Mouse (Mus musculus) c-Kit-positive CD71-negative TER-119-negative erythroid progenitor cells, embryonic 14.5 days (primary cell): ENCODE results near the gene C1qtnf6.
A peak's percentile ranks its signal among the peaks of the same experiment; 100 is the strongest.

ENCODE experiments used
- DNase-seq: peaks from one replicate; pipeline ENCODE4 v3.0.0-alpha.2; 2013; ENCODE audit warnings: low read depth

Gene C1qtnf6

GRCm38 (mm10) chr15:78514393-78515146 lies 16.6 kb downstream of the C1qtnf6 start:
- peak; percentile 64 for DNase-seq

- no peak for DNase-seq
Observed at GRCm38 (mm10) chr15:78513019-78513418, 18.2 kb downstream of the C1qtnf6 start.

- DNase-seq, result no peak
Observed at GRCm38 (mm10) chr15:78511951-78512350, 19.3 kb downstream of the C1qtnf6 start.

- DNase-seq, result no peak
Observed at GRCm38 (mm10) chr15:78510736-78511135, 20.5 kb downstream of the C1qtnf6 start.

- no peak for DNase-seq
Observed at GRCm38 (mm10) chr15:78510121-78510576, 21.1 kb downstream of the C1qtnf6 start.

GRCm38 (mm10) chr15:78509297-78509899 lies 21.8 kb downstream of the C1qtnf6 start:
- DNase-seq, result no peak

- no peak for DNase-seq
Observed at GRCm38 (mm10) chr15:78508443-78508842, 22.8 kb downstream of the C1qtnf6 start.

GRCm38 (mm10) chr15:78505541-78505940 lies 25.7 kb downstream of the C1qtnf6 start:
- DNase-seq, result no peak

- DNase-seq, result no peak
Observed at GRCm38 (mm10) chr15:78504816-78505215, 26.4 kb downstream of the C1qtnf6 start.

- DNase-seq, result no peak
Observed at GRCm38 (mm10) chr15:78504013-78504412, 27.2 kb downstream of the C1qtnf6 start.

- no peak for DNase-seq
Observed at GRCm38 (mm10) chr15:78502437-78503132, 28.6 kb downstream of the C1qtnf6 start.

- DNase-seq, result no peak
Observed at GRCm38 (mm10) chr15:78494968-78495406, 36.2 kb downstream of the C1qtnf6 start, which contains the start of gene Il2rb. Il2rb (minus strand) TSS chr15:78495271.

- no peak for DNase-seq
Observed at GRCm38 (mm10) chr15:78493401-78494010, 37.7 kb downstream of the C1qtnf6 start.

- no peak for DNase-seq
Observed at GRCm38 (mm10) chr15:78491301-78491700, 39.9 kb downstream of the C1qtnf6 start.

- DNase-seq, result no peak
Observed at GRCm38 (mm10) chr15:78489906-78490305, 41.3 kb downstream of the C1qtnf6 start.

GRCm38 (mm10) chr15:78489248-78489647 lies 42.0 kb downstream of the C1qtnf6 start:
- no peak for DNase-seq

- no peak for DNase-seq
Observed at GRCm38 (mm10) chr15:78487066-78487465, 44.1 kb downstream of the C1qtnf6 start.

- no peak for DNase-seq
Observed at GRCm38 (mm10) chr15:78486564-78486963, 44.7 kb downstream of the C1qtnf6 start.

GRCm38 (mm10) chr15:78483311-78483710 lies 47.9 kb downstream of the C1qtnf6 start:
- DNase-seq, result no peak

GRCm38 (mm10) chr15:78482518-78482917 lies 48.7 kb downstream of the C1qtnf6 start:
- DNase-seq, result no peak

- no peak for DNase-seq
Observed at GRCm38 (mm10) chr15:78481448-78482000, 49.7 kb downstream of the C1qtnf6 start.

- DNase-seq, result no peak
Observed at GRCm38 (mm10) chr15:78480991-78481390, 50.2 kb downstream of the C1qtnf6 start.
